In the genomic region with DNA sequence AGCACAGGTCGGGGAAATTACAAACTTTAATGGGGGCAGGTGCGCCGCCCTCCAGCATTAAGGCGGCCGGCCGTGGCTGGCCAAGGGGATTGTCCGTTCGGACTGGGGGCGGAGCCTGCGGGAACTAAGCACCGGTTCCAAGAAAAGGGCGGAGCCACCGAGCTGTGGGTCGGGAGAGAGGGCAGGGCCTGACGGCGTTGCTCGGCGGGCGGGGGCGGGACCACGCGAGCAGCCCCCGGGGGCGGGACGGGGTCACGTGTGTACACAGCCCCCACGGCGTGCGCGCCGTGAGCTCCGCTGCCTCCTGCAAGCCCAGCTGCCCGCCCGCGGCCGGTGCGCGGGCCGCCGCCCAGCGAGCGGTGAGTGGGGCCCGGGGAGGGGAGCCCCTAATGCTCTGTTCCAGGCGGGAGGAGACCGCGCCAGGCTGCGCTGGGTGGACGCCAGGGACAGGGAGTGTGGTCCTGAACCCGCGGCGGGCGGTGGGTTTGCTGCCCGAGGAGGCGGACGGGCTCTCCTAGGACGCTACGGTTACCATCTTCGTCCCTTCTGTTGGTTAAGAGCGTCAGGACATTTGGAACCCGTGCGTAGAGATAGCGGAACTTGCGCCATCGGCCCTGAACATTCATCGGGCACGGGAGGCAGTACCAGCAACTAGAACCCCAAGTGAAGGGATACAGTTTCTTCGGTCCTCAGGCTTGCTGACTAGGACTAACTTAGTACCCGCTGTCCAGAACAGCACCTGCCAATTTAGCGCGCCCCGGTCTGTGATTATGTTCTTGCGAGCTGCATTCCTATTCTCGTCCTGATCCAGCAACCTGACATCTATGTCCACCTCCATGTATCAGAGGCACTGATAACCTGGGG, we compare ENCODE assay signal across 8 mouse cellular contexts. TPM values are rescaled to one million over a fixed set of nuclear protein-coding genes. Genes with fewer than 3 reads are reported as not detected.
A peak's percentile ranks its signal among the peaks of the same experiment; 100 is the strongest.
DNase-seq lines count a peak whose midpoint lies in the region; ATAC-seq and TF ChIP-seq lines count a peak whose summit lies in the region.

No protein-coding gene starts in this region.

- peaks cover 61% of the 10 kb centered on the region for H3K4me1 ChIP-seq in embryonic facial prominence, embryonic 15.5 days
- peaks cover 74% of the 10 kb centered on the region for H3K4me1 ChIP-seq in kidney, embryonic 14.5 days (ENCODE audit: control insufficient read depth, insufficient read depth, low read length)
- peaks cover 61% of the 10 kb centered on the region for H3K4me1 ChIP-seq in limb, embryonic 15.5 days
- no peaks in the 10 kb centered on the region for H3K4me1 ChIP-seq in midbrain, postnatal 0 days (ENCODE audit: insufficient read depth, low read length)

- DNase-seq in CD4-positive, CD25-positive, alpha-beta regulatory T cell, adult 2 months (ENCODE audit: low read depth, low spot score) = peak; percentile 85
- DNase-seq in heart, adult 9 months (ENCODE audit: low spot score in 2 of 2) = peak; percentile 96 to 97
- DNase-seq in midbrain, postnatal 0 days (ENCODE audit: low spot score) = peak; percentile 90
- peak; percentile 91 to 96 for DNase-seq in spleen, postnatal 10 days (ENCODE audit: low spot score in 2 of 2)

- H3K4me3 ChIP-seq in embryonic facial prominence, embryonic 15.5 days (replicated peaks) = peak overlapping the region; percentile 60
- H3K4me3 ChIP-seq in kidney, embryonic 14.5 days (ENCODE audit: low read length) = peak overlapping the region; percentile 54
- H3K4me3 ChIP-seq in limb, embryonic 15.5 days = peak overlapping the region; percentile 60
- H3K4me3 ChIP-seq in midbrain, postnatal 0 days (ENCODE audit: low read depth, low read length) = peak overlapping the region; percentile 62

- no peaks in the 10 kb centered on the region for H3K27me3 ChIP-seq in embryonic facial prominence, embryonic 15.5 days
- no peaks in the 10 kb centered on the region for H3K27me3 ChIP-seq in kidney, embryonic 14.5 days (ENCODE audit: control insufficient read depth, insufficient read depth, low read length)
- H3K27me3 ChIP-seq in limb, embryonic 15.5 days = no peaks in the 10 kb centered on the region
- H3K27me3 ChIP-seq in midbrain, postnatal 0 days (ENCODE audit: insufficient read depth, low read length) = no peaks in the 10 kb centered on the region

- H3K4me2 ChIP-seq in embryonic facial prominence, embryonic 15.5 days (replicated peaks) = peak overlapping the region; percentile 84
- peak overlapping the region; percentile 76 for H3K4me2 ChIP-seq in kidney, embryonic 14.5 days (replicated peaks; ENCODE audit: low read depth, low read length)
- peak overlapping the region; percentile 88 for H3K4me2 ChIP-seq in limb, embryonic 15.5 days
- H3K4me2 ChIP-seq in midbrain, postnatal 0 days (ENCODE audit: low read depth, low read length, poor library complexity, severe bottlenecking) = peak overlapping the region; percentile 93

- no peak for ATAC-seq in CD4-positive, CD25-positive, alpha-beta regulatory T cell, adult 4 months
- ATAC-seq in embryonic facial prominence, embryonic 15.5 days (ENCODE audit: insufficient number of reproducible peaks, low FRiP score, low TSS enrichment, low read depth) = peak; percentile 88
- peak; percentile 82 for ATAC-seq in kidney, embryonic 14.5 days (ENCODE audit: low FRiP score, low TSS enrichment)
- peak; percentile 86 for ATAC-seq in limb, embryonic 15.5 days (ENCODE audit: insufficient number of reproducible peaks, low FRiP score, low TSS enrichment, low read depth)
- ATAC-seq in midbrain, postnatal 0 days (ENCODE audit: low FRiP score) = peak; percentile 72

- peak overlapping the region; percentile 63 for H3K27ac ChIP-seq in embryonic facial prominence, embryonic 15.5 days (replicated peaks)
- peak overlapping the region; percentile 86 for H3K27ac ChIP-seq in kidney, embryonic 14.5 days (ENCODE audit: low read depth, low read length)
- H3K27ac ChIP-seq in limb, embryonic 15.5 days = peak overlapping the region; percentile 75
- H3K27ac ChIP-seq in midbrain, postnatal 0 days (ENCODE audit: low read depth, low read length) = peak overlapping the region; percentile 39; the same call in 1 of the 2 replicates

- no peaks in the 10 kb centered on the region for H3K9me3 ChIP-seq in embryonic facial prominence, embryonic 15.5 days (replicated peaks)
- no peaks in the 10 kb centered on the region for H3K9me3 ChIP-seq in kidney, embryonic 14.5 days (ENCODE audit: control insufficient read depth, low read length)
- no peaks in the 10 kb centered on the region for H3K9me3 ChIP-seq in limb, embryonic 15.5 days
- H3K9me3 ChIP-seq in midbrain, postnatal 0 days (ENCODE audit: low read length) = no peaks in the 10 kb centered on the region

- 1% methylated on average over 66 of the region's 73 CpGs for WGBS in embryonic facial prominence, embryonic 15.5 days
- 2% methylated on average over 58 of the region's 73 CpGs for WGBS in kidney, embryonic 14.5 days
- 1% methylated on average over 62 of the region's 73 CpGs for WGBS in limb, embryonic 15.5 days
- WGBS in midbrain, postnatal 0 days = 2% methylated on average over 56 of the region's 73 CpGs

- peak overlapping the region; percentile 50 for H3K9ac ChIP-seq in embryonic facial prominence, embryonic 15.5 days
- peak overlapping the region; percentile 60 for H3K9ac ChIP-seq in kidney, embryonic 14.5 days (ENCODE audit: low read depth, low read length)
- peak overlapping the region; percentile 46 for H3K9ac ChIP-seq in limb, embryonic 15.5 days
- peak overlapping the region; percentile 61 for H3K9ac ChIP-seq in midbrain, postnatal 0 days (replicated peaks; ENCODE audit: low read length, poor library complexity, severe bottlenecking)

- no peak for TF ChIP-seq CTCF in midbrain, postnatal 0 days (IDR thresholded peaks at IDR 0.05)

- H3K36me3 ChIP-seq in embryonic facial prominence, embryonic 15.5 days = no peaks in the 10 kb centered on the region
- H3K36me3 ChIP-seq in kidney, embryonic 14.5 days (ENCODE audit: control insufficient read depth, insufficient read depth, low read length) = no peaks in the 10 kb centered on the region
- H3K36me3 ChIP-seq in limb, embryonic 15.5 days = no peaks in the 10 kb centered on the region
- peaks cover 3% of the 10 kb centered on the region; the same call in 1 of the 2 replicates for H3K36me3 ChIP-seq in midbrain, postnatal 0 days (ENCODE audit: insufficient read depth, low read length)

RNA-seq across cellular contexts. Expression of gene Gpr146, which starts 3.1 kb away (rescaled TPM):
- polyA plus RNA-seq in CD4-positive, CD25-positive, alpha-beta regulatory T cell, adult 4 months (2017; shearing (Covaris generic)) = 10 to 100 TPM in 1 of 2 experiments, 1 to 10 TPM in 1; 8.1 to 11.3 TPM
- polyA plus RNA-seq in embryonic facial prominence, embryonic 15.5 days (2015; fragmentation: Nextera tagmentation; extraction: Ambion mirVana) = 2.9 and 3.4 TPM in 2 replicates
- polyA plus RNA-seq in kidney, embryonic 14.5 days (2014; fragmentation: Nextera tagmentation; extraction: Ambion mirVana) = 2.7 and 3.1 TPM in 2 replicates
- 2.6 and 3.1 TPM in 2 replicates for polyA plus RNA-seq in limb, embryonic 15.5 days (2015; fragmentation: Nextera tagmentation; extraction: Ambion mirVana)
- total RNA-seq in midbrain, postnatal 0 days (2014; rRNA removed) = 4.1 and 5.6 TPM in 2 replicates
- polyA plus RNA-seq in midbrain, postnatal 0 days (2015; fragmentation: Nextera tagmentation; extraction: Ambion mirVana) = 3.0 and 3.9 TPM in 2 replicates

RNA-seq across cellular contexts. Expression of gene C130050O18Rik, which starts 24.5 kb away (rescaled TPM):
- not detected for polyA plus RNA-seq in CD4-positive, CD25-positive, alpha-beta regulatory T cell, adult 4 months (2017; shearing (Covaris generic))
- polyA plus RNA-seq in embryonic facial prominence, embryonic 15.5 days (2015; fragmentation: Nextera tagmentation; extraction: Ambion mirVana) = 4.2 and 4.6 TPM in 2 replicates
- 0.47 and 0.77 TPM in 2 replicates for polyA plus RNA-seq in kidney, embryonic 14.5 days (2014; fragmentation: Nextera tagmentation; extraction: Ambion mirVana)
- polyA plus RNA-seq in limb, embryonic 15.5 days (2015; fragmentation: Nextera tagmentation; extraction: Ambion mirVana) = 7.1 and 10.4 TPM in 2 replicates
- total RNA-seq in midbrain, postnatal 0 days (2014; rRNA removed) = 0.19 TPM in 1 of 2 replicates, not detected in the other
- 0.17 TPM in 1 of 2 replicates, not detected in the other for polyA plus RNA-seq in midbrain, postnatal 0 days (2015; fragmentation: Nextera tagmentation; extraction: Ambion mirVana)

RNA-seq across cellular contexts. Expression of gene Cyp2w1, which starts 28.2 kb away (rescaled TPM):
- not detected for polyA plus RNA-seq in CD4-positive, CD25-positive, alpha-beta regulatory T cell, adult 4 months (2017; shearing (Covaris generic))
- 24.0 and 32.3 TPM in 2 replicates for polyA plus RNA-seq in embryonic facial prominence, embryonic 15.5 days (2015; fragmentation: Nextera tagmentation; extraction: Ambion mirVana)
- polyA plus RNA-seq in kidney, embryonic 14.5 days (2014; fragmentation: Nextera tagmentation; extraction: Ambion mirVana) = not detected in 2 replicates
- polyA plus RNA-seq in limb, embryonic 15.5 days (2015; fragmentation: Nextera tagmentation; extraction: Ambion mirVana) = 22.8 and 23.5 TPM in 2 replicates
- total RNA-seq in midbrain, postnatal 0 days (2014; rRNA removed) = not detected in 2 replicates
- not detected in 2 replicates for polyA plus RNA-seq in midbrain, postnatal 0 days (2015; fragmentation: Nextera tagmentation; extraction: Ambion mirVana)

RNA-seq across cellular contexts. Expression of gene Cox19, which starts 29.4 kb away (rescaled TPM):
- polyA plus RNA-seq in CD4-positive, CD25-positive, alpha-beta regulatory T cell, adult 4 months (2017; shearing (Covaris generic)) = 10 to 100 TPM; 49.9 to 52.2 TPM
- 97.5 and 100 TPM in 2 replicates for polyA plus RNA-seq in embryonic facial prominence, embryonic 15.5 days (2015; fragmentation: Nextera tagmentation; extraction: Ambion mirVana)
- polyA plus RNA-seq in kidney, embryonic 14.5 days (2014; fragmentation: Nextera tagmentation; extraction: Ambion mirVana) = 105 and 119 TPM in 2 replicates
- 90.6 and 94.2 TPM in 2 replicates for polyA plus RNA-seq in limb, embryonic 15.5 days (2015; fragmentation: Nextera tagmentation; extraction: Ambion mirVana)
- total RNA-seq in midbrain, postnatal 0 days (2014; rRNA removed) = 95.5 and 98.5 TPM in 2 replicates
- 79.4 and 90.0 TPM in 2 replicates for polyA plus RNA-seq in midbrain, postnatal 0 days (2015; fragmentation: Nextera tagmentation; extraction: Ambion mirVana)

RNA-seq across cellular contexts. Expression of gene Gper1, which starts 42.3 kb away (rescaled TPM):
- polyA plus RNA-seq in CD4-positive, CD25-positive, alpha-beta regulatory T cell, adult 4 months (2017; shearing (Covaris generic)) = not detected
- 3.8 and 4.2 TPM in 2 replicates for polyA plus RNA-seq in embryonic facial prominence, embryonic 15.5 days (2015; fragmentation: Nextera tagmentation; extraction: Ambion mirVana)
- 2.6 and 3.4 TPM in 2 replicates for polyA plus RNA-seq in kidney, embryonic 14.5 days (2014; fragmentation: Nextera tagmentation; extraction: Ambion mirVana)
- polyA plus RNA-seq in limb, embryonic 15.5 days (2015; fragmentation: Nextera tagmentation; extraction: Ambion mirVana) = 5.7 and 7.3 TPM in 2 replicates
- total RNA-seq in midbrain, postnatal 0 days (2014; rRNA removed) = 5.8 and 8.9 TPM in 2 replicates
- polyA plus RNA-seq in midbrain, postnatal 0 days (2015; fragmentation: Nextera tagmentation; extraction: Ambion mirVana) = 5.8 and 7.1 TPM in 2 replicates

Comparison
In these comparisons a context has a peak if more than half of its experiments do, and no peak if none do; other contexts are left out.
1. RNA of gene Cyp2w1, which starts 28.2 kb away (polyA plus RNA-seq): 24.0 to 32.3 TPM in embryonic facial prominence, embryonic 15.5 days and 22.8 to 23.5 TPM in limb, embryonic 15.5 days; not detected in midbrain, postnatal 0 days, not detected in CD4-positive, CD25-positive, alpha-beta regulatory T cell, adult 4 months and not detected in kidney, embryonic 14.5 days; every median in the first group is over 10 times any median in the second.
2. Peak in every context shown above with its lines, with median percentiles within 50 percentile points of each other: DNase-seq, H3K27ac ChIP-seq, H3K4me2 ChIP-seq, H3K4me3 ChIP-seq and H3K9ac ChIP-seq.